Mouse (Mus musculus): ENCODE measurements around the gene Tbc1d2b. TPM values are rescaled to one million over a fixed set of nuclear protein-coding genes. Genes with fewer than 3 reads are reported as not detected.

The Tbc1d2b gene
- total RNA-seq, 2 experiments from 2014 or later, result 14.1 to 14.2 TPM

DNA sequence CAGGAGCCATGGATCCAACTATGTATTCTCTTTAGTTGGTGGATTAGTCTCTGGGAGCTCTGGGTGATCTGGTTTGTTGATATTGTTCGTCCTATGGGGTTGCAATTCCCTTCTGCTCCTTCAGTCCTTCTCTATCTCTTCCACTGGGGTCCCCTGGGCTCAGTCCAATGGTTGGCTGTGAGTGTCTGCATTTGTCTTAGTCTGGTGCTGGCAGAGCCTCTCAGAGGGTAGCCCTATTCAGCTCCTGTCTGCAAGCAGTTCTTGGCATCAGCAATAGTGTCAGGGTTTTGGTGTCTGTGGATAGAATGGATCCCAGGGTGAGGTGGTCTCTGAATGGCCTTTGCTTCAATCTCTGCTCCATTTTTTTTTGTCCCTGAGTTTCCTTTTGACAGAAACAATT, 6.2 kb upstream of the Tbc1d2b start:
- no peak for TF ChIP-seq CTCF (IDR thresholded peaks at IDR 0.05)
- intact Hi-C loops (cut with DNase I), result no loop called here

DNA sequence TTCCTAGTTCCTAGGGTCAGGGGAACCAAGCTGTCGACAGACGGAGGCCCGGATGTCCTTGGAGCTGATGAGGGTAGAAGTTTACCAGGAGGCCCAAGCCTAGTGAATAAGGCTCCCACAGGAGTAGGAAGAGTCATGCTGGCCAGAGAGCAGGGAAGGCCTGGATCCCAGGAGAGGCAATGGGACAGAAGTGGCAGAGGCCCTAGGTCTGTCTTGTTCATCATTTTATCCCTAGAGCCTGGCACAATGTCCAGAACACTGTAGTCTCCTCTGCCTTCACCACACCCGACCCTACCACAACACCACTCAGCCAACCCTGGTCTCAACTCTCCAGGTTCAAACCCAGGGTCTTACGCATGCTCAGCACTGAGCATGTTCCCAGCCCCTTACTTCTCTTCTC, 5.3 kb upstream of the Tbc1d2b start:
- TF ChIP-seq CTCF (IDR thresholded peaks at IDR 0.05), result no peak
- Histone ChIP-seq H3K4me3 (no peak overlapping the region), H3K27ac (no peak overlapping the region)
- DNase-seq (ENCODE audit: extremely low spot score in 1 of 2, low spot score in 2 of 2), result no peak
- intact Hi-C loops (cut with DNase I), result no loop called here

More for the DNA sequence above, 6.2 kb upstream of the Tbc1d2b start:
- H3K27ac ChIP-seq, result no peak overlapping the region
- H3K4me3 ChIP-seq, result no peak overlapping the region
- no peak for DNase-seq (ENCODE audit: extremely low spot score in 1 of 2, low spot score in 2 of 2)

DNA sequence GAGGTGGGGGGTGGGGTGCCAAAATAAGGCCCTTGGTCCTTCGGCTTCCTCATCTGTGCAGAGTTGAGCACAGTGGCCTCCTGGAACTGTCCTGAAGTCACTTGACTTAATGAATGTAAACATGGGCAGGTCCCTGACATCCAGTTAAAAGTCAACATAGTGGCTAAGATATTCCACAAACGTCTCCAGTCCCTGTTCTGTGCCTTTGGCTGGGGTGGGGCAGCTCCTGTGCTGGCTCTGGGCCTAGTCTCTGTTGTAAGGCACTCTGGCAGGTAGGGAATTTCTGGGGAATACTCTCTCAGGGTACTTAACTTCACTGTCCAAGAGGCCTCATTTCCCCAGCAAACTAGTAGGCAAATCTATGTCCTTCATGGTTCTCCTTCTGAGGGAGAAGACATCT, 4.9 kb upstream of the Tbc1d2b start:
- DNase-seq (ENCODE audit: extremely low spot score in 1 of 2, low spot score in 2 of 2), result no peak
- Histone ChIP-seq H3K4me3 (no peak overlapping the region), H3K27ac (no peak overlapping the region)
- intact Hi-C loops (cut with DNase I), result no loop called here
- TF ChIP-seq CTCF (IDR thresholded peaks at IDR 0.05), result no peak

DNA sequence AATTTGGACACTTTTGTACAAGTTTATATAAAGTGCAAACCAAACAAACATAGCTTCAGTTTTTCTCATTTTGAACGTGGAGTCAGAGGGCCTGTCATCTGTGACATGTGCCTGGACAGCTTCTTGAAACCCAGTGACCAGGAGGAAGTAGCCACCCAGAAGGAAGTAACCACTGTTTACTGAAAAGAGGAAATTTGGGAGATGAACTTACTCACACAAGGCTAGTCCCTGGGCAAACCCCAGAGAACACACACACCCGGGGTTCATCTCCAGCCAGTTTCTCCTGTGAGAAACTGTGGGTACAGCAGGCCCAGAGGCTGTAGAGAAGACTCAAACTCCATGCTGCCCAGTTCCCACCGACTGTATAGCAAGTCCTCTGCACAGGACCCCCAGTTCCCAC, 3.9 kb upstream of the Tbc1d2b start:
- DNase-seq (ENCODE audit: extremely low spot score in 1 of 2, low spot score in 2 of 2), result no peak
- no peak for TF ChIP-seq CTCF (IDR thresholded peaks at IDR 0.05)
- Histone ChIP-seq H3K27ac (no peak overlapping the region), H3K4me3 (no peak overlapping the region)
- intact Hi-C loops (cut with DNase I), result no loop called here

DNA sequence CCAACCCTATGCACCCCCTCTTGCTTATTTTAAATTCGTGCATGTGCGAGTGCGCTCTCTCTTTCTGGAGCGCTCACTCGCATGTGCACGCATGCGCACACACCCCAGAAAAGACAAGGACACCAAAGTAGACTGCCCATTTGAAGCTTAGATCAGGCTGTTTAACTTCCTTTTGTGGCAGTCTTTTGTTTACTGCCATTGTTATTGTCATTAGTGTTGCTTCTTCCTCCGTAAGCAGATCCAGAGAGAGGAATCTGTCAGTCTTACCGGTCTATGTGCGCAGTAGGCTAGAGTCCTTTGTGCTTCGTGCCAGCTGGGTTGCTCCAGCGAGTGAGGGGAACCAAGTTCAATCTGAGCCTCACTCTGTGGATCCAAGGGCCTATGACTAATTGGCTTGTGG, 1.7 kb upstream of the Tbc1d2b start:
- H3K4me3 ChIP-seq, result no peak overlapping the region
- no peak overlapping the region for H3K27ac ChIP-seq
- no peak for DNase-seq (ENCODE audit: extremely low spot score in 1 of 2, low spot score in 2 of 2)
- TF ChIP-seq CTCF (IDR thresholded peaks at IDR 0.05), result no peak
- intact Hi-C loops (cut with DNase I), result no loop called here

DNA sequence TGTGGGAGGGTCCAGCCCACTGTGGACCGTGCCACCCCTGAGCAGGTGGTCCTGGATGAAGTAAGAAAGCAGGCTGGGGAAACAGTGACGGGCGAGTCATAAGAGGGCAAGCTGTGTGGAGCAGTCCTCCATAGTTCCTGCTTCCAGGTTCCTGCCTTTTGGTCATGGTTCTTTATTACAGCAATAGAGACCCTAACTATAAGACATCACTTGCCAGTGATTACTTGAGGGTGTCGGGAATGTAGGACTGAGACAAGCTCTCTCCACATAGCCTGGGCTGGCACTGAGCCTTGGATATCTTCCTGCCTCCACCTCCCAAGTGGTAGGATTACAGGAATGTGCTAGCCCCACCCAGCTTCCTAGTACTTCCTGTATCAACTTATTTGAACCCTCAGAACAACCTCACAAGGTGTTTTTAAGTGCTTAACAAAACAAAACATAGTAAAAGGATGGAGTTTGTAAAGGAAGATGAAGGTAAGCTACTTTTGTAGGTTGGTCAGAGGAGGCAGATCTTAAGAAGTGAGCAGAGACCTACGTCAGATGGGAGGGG, 1.0 kb upstream of the Tbc1d2b start:
- intact Hi-C loops (cut with DNase I), result no loop called here
- H3K27ac ChIP-seq, result no peak overlapping the region
- DNase-seq (ENCODE audit: extremely low spot score in 1 of 2, low spot score in 2 of 2), result no peak
- no peak for TF ChIP-seq CTCF (IDR thresholded peaks at IDR 0.05)
- no peak overlapping the region for H3K4me3 ChIP-seq

DNA sequence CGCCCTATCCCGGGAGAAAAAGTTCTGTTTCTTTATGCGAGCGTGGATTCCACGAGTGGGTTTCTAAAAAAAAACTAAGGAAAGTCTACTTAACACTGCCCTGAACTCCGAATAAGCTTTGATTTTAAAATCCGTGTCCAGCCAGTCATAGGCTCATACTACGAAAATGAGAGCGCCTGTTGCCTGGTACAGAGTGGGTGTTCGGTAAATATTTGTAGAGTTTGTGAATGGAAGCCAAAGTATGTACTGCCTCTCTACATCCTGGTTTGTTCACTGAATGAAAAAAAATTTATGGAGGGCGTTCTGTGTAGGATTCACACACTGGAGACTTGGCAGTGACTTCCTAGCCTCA, 316 bp upstream of the Tbc1d2b start:
- intact Hi-C loops (cut with DNase I), result no loop called here

GRCm38 (mm10) chr9:90269011-90269681, 1.5 kb downstream of the Tbc1d2b start:
- intact Hi-C loops (cut with DNase I), result no loop called here
- DNase-seq (ENCODE audit: extremely low spot score in 1 of 2, low spot score in 2 of 2), result peak in 1 of 2 experiments; percentile 29
- peak overlapping the region; percentile 81 for H3K4me3 ChIP-seq
- TF ChIP-seq CTCF (IDR thresholded peaks at IDR 0.05), result no peak
- peak overlapping the region; percentile 54 for H3K27ac ChIP-seq

More for the DNA sequence above, 316 bp upstream of the Tbc1d2b start:
- Histone ChIP-seq H3K4me3 (peak overlapping the region; percentile 81), H3K27ac (no peak overlapping the region)
- no peak for DNase-seq (ENCODE audit: extremely low spot score in 1 of 2, low spot score in 2 of 2)
- no peak for TF ChIP-seq CTCF (IDR thresholded peaks at IDR 0.05)

- Histone ChIP-seq H3K27ac (peak overlapping the region; percentile 24; the same call in 1 of the 2 replicates), H3K4me3 (no peak overlapping the region)
- no peak for DNase-seq (ENCODE audit: extremely low spot score in 1 of 2, low spot score in 2 of 2)
- no peak for TF ChIP-seq CTCF (IDR thresholded peaks at IDR 0.05)
- intact Hi-C loops (cut with DNase I), result no loop called here
Observed at GRCm38 (mm10) chr9:90266926-90267325, 3.7 kb downstream of the Tbc1d2b start.

DNA sequence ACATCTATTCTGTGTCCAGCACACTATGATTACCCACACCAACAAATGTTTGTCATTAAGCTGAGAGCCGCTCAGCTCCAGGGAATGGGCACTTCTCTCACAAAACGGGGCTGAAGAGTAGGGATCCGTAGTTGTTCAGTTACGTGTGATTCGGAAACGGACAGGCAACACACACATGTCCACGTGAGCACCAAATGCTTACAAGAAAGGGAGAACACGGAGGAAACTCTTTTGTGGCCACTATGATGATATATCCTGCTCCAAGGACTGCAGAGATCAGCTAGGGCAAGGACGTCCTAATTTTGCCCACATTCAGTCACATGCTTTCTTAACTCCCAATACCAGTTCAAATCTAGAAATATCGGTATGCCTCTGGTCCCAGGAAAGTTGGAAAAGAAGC, 4.5 kb downstream of the Tbc1d2b start:
- intact Hi-C loops (cut with DNase I), result no loop called here
- Histone ChIP-seq H3K27ac (peak overlapping the region; percentile 24; the same call in 1 of the 2 replicates), H3K4me3 (no peak overlapping the region)
- TF ChIP-seq CTCF (IDR thresholded peaks at IDR 0.05), result no peak
- no peak for DNase-seq (ENCODE audit: extremely low spot score in 1 of 2, low spot score in 2 of 2)

DNA sequence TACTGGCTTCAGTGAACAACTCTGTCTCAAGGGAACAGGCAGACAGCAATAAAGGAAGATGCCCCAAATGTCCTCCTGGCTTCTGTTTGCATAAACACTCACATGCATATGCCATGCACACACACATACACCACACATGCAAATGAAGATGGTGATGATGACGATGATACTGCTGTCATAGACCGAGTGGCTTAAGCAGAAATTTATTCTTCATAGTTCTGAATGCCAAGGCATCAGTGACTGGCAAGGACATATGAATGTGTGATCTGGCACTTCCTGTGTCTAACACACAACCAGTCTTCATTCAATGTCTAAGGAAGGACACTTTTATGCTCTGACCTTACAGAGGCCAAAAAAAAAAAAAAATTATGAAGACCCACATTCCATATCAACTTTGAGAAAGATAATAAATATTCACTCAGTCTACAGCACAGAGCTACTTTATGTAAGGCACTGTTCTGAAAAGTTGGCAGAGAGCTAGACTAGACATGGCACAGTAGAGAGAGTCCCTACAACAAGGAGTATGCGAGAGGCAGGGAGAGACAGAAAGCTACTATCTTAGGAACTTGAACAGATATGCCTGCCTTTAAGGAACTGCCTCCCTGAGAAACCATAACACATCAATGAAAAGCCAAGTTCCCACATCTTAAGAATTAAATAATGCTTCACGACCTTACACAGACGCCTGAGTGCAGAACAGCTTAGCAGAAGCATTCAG, 5.1 kb downstream of the Tbc1d2b start:
- H3K27ac ChIP-seq, result peak overlapping the region; percentile 24; the same call in 1 of the 2 replicates
- intact Hi-C loops (cut with DNase I), result no loop called here
- no peak overlapping the region for H3K4me3 ChIP-seq
- TF ChIP-seq CTCF (IDR thresholded peaks at IDR 0.05), result no peak
- peak in 1 of 2 experiments; percentile 5 for DNase-seq (ENCODE audit: extremely low spot score in 1 of 2, low spot score in 2 of 2)

GRCm38 (mm10) chr9:90263340-90263679, 7.3 kb downstream of the Tbc1d2b start:
- no peak for TF ChIP-seq CTCF (IDR thresholded peaks at IDR 0.05)
- intact Hi-C loops (cut with DNase I), result no loop called here
- DNase-seq (ENCODE audit: extremely low spot score in 1 of 2, low spot score in 2 of 2), result no peak
- H3K27ac ChIP-seq, result no peak overlapping the region
- no peak overlapping the region for H3K4me3 ChIP-seq
